In genomic region chr7:64510526-64511210, GRCm38 (mm10) we compare ENCODE assay signal across 14 mouse cellular contexts. TPM values are rescaled to one million over a fixed set of nuclear protein-coding genes. Genes with fewer than 3 reads are reported as not detected.
A peak's percentile ranks its signal among the peaks of the same experiment; 100 is the strongest.
DNase-seq lines count a peak whose midpoint lies in the region; ATAC-seq and TF ChIP-seq lines count a peak whose summit lies in the region.
"Had no signal": no experiment of that assay in that cellular context is flagged by ENCODE, and none has a peak within 500 bp of the region (broad histone marks: within the 10 kb centered on the region; RNA-seq: fewer than 3 reads in every experiment).

No protein-coding gene starts in this region.

- intact Hi-C loops in heart, adult 2 months (cut with DNase I): no loop called here

- DNase-seq in hindbrain, embryonic 10.5 days (ENCODE audit: low spot score): no peak
- DNase-seq in spleen, postnatal 4 days (ENCODE audit: low spot score in 2 of 2): peak; percentile 9 to 40
- no peak for DNase-seq in spleen, adult 12 weeks (ENCODE audit: low spot score)
- DNase-seq in adrenal gland, postnatal 4 days (ENCODE audit: low spot score in 2 of 2): no peak
- DNase-seq in liver, embryonic 11.5 days (ENCODE audit: low spot score): no peak
- DNase-seq in heart, adult 2 months: no peak
- DNase-seq: gastrocnemius, adult 2 months; kidney, postnatal 4 days; liver; lung, postnatal 36 days had no signal

- peaks cover 46% of the 10 kb centered on the region for H3K4me1 ChIP-seq in hindbrain, embryonic 15.5 days (replicated peaks)
- peaks cover 39% of the 10 kb centered on the region for H3K4me1 ChIP-seq in hindbrain, embryonic 10.5 days (replicated peaks)
- H3K4me1 ChIP-seq in hindbrain, embryonic 16.5 days (ENCODE audit: control insufficient read depth, insufficient read depth, low read depth, low read length): peaks cover 36% of the 10 kb centered on the region
- no peaks in the 10 kb centered on the region for H3K4me1 ChIP-seq in liver, embryonic 11.5 days (replicated peaks; ENCODE audit: control insufficient read depth, insufficient read depth, low read length)
- H3K4me1 ChIP-seq in heart, adult 2 months (ENCODE audit: control insufficient read depth, insufficient read depth, low read length): no peaks in the 10 kb centered on the region

- no peaks in the 10 kb centered on the region for H3K36me3 ChIP-seq in hindbrain, embryonic 15.5 days
- H3K36me3 ChIP-seq in hindbrain, embryonic 10.5 days: 0 out of 2 replicates have a peak, but pooled peaks cover 6% of the 10 kb centered on the region
- H3K36me3 ChIP-seq in hindbrain, embryonic 16.5 days (ENCODE audit: control insufficient read depth, insufficient read depth, low read length): no peaks in the 10 kb centered on the region
- no peaks in the 10 kb centered on the region for H3K36me3 ChIP-seq in liver, embryonic 11.5 days (ENCODE audit: control insufficient read depth, insufficient read depth, low read length)
- no peaks in the 10 kb centered on the region for H3K36me3 ChIP-seq in heart, adult 2 months (ENCODE audit: control insufficient read depth, insufficient read depth, low read length)

- no peak for TF ChIP-seq POLR2A in heart, adult 2 months (IDR thresholded peaks at IDR 0.05; ENCODE audit: insufficient read depth, low read depth, low read length)

- TF ChIP-seq CTCF in heart, adult 2 months (IDR thresholded peaks at IDR 0.05): no peak

- WGBS in hindbrain, embryonic 15.5 days: 77% methylated on average over 8 of the region's 8 CpGs
- 89% methylated on average over 8 of the region's 8 CpGs for WGBS in hindbrain, embryonic 10.5 days
- WGBS in hindbrain, embryonic 16.5 days: 71% methylated on average over 8 of the region's 8 CpGs
- WGBS in liver, embryonic 11.5 days: 63% methylated on average over 8 of the region's 8 CpGs
- 62% methylated on average over 8 of the region's 8 CpGs for WGBS in heart, adult 2 months

- no peak for TF ChIP-seq EP300 in heart, adult 2 months (IDR thresholded peaks at IDR 0.05; ENCODE audit: insufficient read depth, low read depth, low read length)

- H3K4me3 ChIP-seq in hindbrain, embryonic 15.5 days: no peak overlapping the region
- H3K4me3 ChIP-seq in hindbrain, embryonic 10.5 days: no peak overlapping the region
- H3K4me3 ChIP-seq in hindbrain, embryonic 16.5 days (ENCODE audit: low read length): no peak overlapping the region
- no peak overlapping the region for H3K4me3 ChIP-seq in liver, embryonic 11.5 days (ENCODE audit: low read depth, low read length)
- no peak overlapping the region for H3K4me3 ChIP-seq in heart, adult 2 months
- H3K4me3 ChIP-seq: gastrocnemius, adult 2 months had no signal

- peak overlapping the region; percentile 39; the same call in 1 of the 2 replicates for H3K27ac ChIP-seq in hindbrain, embryonic 15.5 days (replicated peaks)
- H3K27ac ChIP-seq in hindbrain, embryonic 10.5 days: no peak overlapping the region
- no peak overlapping the region; the same call in 1 of the 2 replicates for H3K27ac ChIP-seq in hindbrain, embryonic 16.5 days (ENCODE audit: low read depth, low read length)
- no peak overlapping the region for H3K27ac ChIP-seq in liver, embryonic 11.5 days (ENCODE audit: low read depth, low read length)
- no peak overlapping the region for H3K27ac ChIP-seq in heart, adult 2 months
- H3K27ac ChIP-seq: gastrocnemius, adult 2 months; stomach, postnatal 0 days had no signal

- H3K27me3 ChIP-seq in hindbrain, embryonic 15.5 days: no peaks in the 10 kb centered on the region
- no peaks in the 10 kb centered on the region for H3K27me3 ChIP-seq in hindbrain, embryonic 10.5 days (ENCODE audit: insufficient read depth, poor library complexity, severe bottlenecking)
- no peaks in the 10 kb centered on the region for H3K27me3 ChIP-seq in hindbrain, embryonic 16.5 days (replicated peaks; ENCODE audit: control insufficient read depth, insufficient read depth, low read length)
- no peaks in the 10 kb centered on the region for H3K27me3 ChIP-seq in liver, embryonic 11.5 days (replicated peaks; ENCODE audit: control insufficient read depth, insufficient read depth, low read length)
- no peaks in the 10 kb centered on the region for H3K27me3 ChIP-seq in heart, adult 2 months (ENCODE audit: control insufficient read depth, insufficient read depth, low read length)

- H3K79me2 ChIP-seq in heart, adult 2 months (replicated peaks; ENCODE audit: control insufficient read depth, insufficient read depth, low read length): no peaks in the 10 kb centered on the region

- H3K9ac ChIP-seq in hindbrain, embryonic 15.5 days: no peak overlapping the region
- H3K9ac ChIP-seq in hindbrain, embryonic 16.5 days (ENCODE audit: low read depth, low read length): no peak overlapping the region
- H3K9ac ChIP-seq in liver, embryonic 11.5 days (ENCODE audit: low read depth, low read length): no peak overlapping the region
- H3K9ac ChIP-seq in heart, adult 2 months (ENCODE audit: low read depth, low read length): no peak overlapping the region

- H3K9me3 ChIP-seq in hindbrain, embryonic 15.5 days: no peaks in the 10 kb centered on the region
- H3K9me3 ChIP-seq in hindbrain, embryonic 10.5 days: no peaks in the 10 kb centered on the region
- H3K9me3 ChIP-seq in hindbrain, embryonic 16.5 days (ENCODE audit: control insufficient read depth, low read length): no peaks in the 10 kb centered on the region
- no peaks in the 10 kb centered on the region for H3K9me3 ChIP-seq in liver, embryonic 11.5 days (ENCODE audit: control insufficient read depth, low read length)

- no peak overlapping the region for H3K4me2 ChIP-seq in hindbrain, embryonic 15.5 days
- no peak overlapping the region for H3K4me2 ChIP-seq in hindbrain, embryonic 16.5 days (ENCODE audit: low read length)
- no peak overlapping the region for H3K4me2 ChIP-seq in liver, embryonic 11.5 days

- no peak for ATAC-seq in hindbrain, embryonic 15.5 days (ENCODE audit: low FRiP score, low read depth)
- peak; percentile 34; the same call in 1 of the 2 replicates for ATAC-seq in hindbrain, embryonic 16.5 days
- no peak for ATAC-seq in liver, embryonic 11.5 days (replicated peaks; ENCODE audit: low FRiP score)
- ATAC-seq: intestine, postnatal 0 days had no signal

RNA-seq across cellular contexts. Expression of gene Apba2, which starts 9.2 kb away (rescaled TPM):
- 158 and 175 TPM in 2 replicates for polyA plus RNA-seq in hindbrain, embryonic 15.5 days (2015; fragmentation: Nextera tagmentation; extraction: Ambion mirVana)
- polyA plus RNA-seq in hindbrain, embryonic 10.5 days (2016; fragmentation: Nextera tagmentation; extraction: Ambion mirVana): 59.1 and 88.9 TPM in 2 replicates
- 173 and 186 TPM in 2 replicates for polyA plus RNA-seq in hindbrain, embryonic 16.5 days (2015; fragmentation: Nextera tagmentation; extraction: Ambion mirVana)
- 1 to 10 TPM; 7.7 to 8.0 TPM for total RNA-seq in adrenal gland, postnatal 4 days (2021)
- polyA plus RNA-seq in liver, embryonic 11.5 days (2014; fragmentation: Nextera tagmentation; extraction: Ambion mirVana): 0.66 and 0.96 TPM in 2 replicates
- 1 to 10 TPM in 1 of 2 experiments, under 1 TPM in 1; 0.68 to 1.2 TPM for total RNA-seq in heart, adult 2 months (2021)
- 0.90 and 1.0 TPM in 2 replicates for polyA plus RNA-seq in heart, adult 2 months (2012; rRNA removed)

Comparison
In these comparisons a context has a peak if more than half of its experiments do, and no peak if none do; other contexts are left out.
1. DNase-seq: peak in spleen, postnatal 4 days (2 of 2); none in hindbrain, embryonic 10.5 days (single experiment), spleen, adult 12 weeks (single experiment), adrenal gland, postnatal 4 days (0 of 2), liver, embryonic 11.5 days (single experiment) and heart, adult 2 months (0 of 2).
2. RNA of gene Apba2, which starts 9.2 kb away (polyA plus RNA-seq): 158 to 175 TPM in hindbrain, embryonic 15.5 days, 173 to 186 TPM in hindbrain, embryonic 16.5 days and 59.1 to 88.9 TPM in hindbrain, embryonic 10.5 days; 0.66 to 0.96 TPM in liver, embryonic 11.5 days and 0.90 to 1.0 TPM in heart, adult 2 months; every median in the first group is over 10 times any median in the second.